Mouse (Mus musculus): ENCODE data around the gene Zc3hav1. TPM values are rescaled to one million over a fixed set of nuclear protein-coding genes. Genes with fewer than 3 reads are reported as not detected.
A peak's percentile ranks its signal among the peaks of the same experiment; 100 is the strongest.
"Not testable (repeated sequence)": the region's sequence is repeated elsewhere in the genome, so short reads cannot be mapped to it uniquely, and the experiment has no call there.

Zc3hav1 gene
- 2.1 and 2.4 TPM in 2 replicates for polyA plus RNA-seq (2016; fragmentation: Nextera tagmentation; extraction: Ambion mirVana)

GRCm38 (mm10) chr6:38353811-38354722, at the start of gene Zc3hav1:
TSS of gene Zc3hav1 (minus strand) at chr6:38354603.
- H3K27ac ChIP-seq (replicated peaks): peak within 1 kb of the TSS; percentile 73
- WGBS: under 1% methylated on average over 87 of the region's 87 CpGs
- H3K4me3 ChIP-seq: peak within 1 kb of the TSS; percentile 59
- no peaks in the 10 kb centered on the region for H3K36me3 ChIP-seq
- H3K27me3 ChIP-seq (ENCODE audit: low read depth, poor library complexity, severe bottlenecking): peaks cover 94% of the 10 kb centered on the region
- DNase-seq (ENCODE audit: low spot score): peak; percentile 67
- H3K4me1 ChIP-seq: peaks cover 23% of the 10 kb centered on the region
- H3K9me3 ChIP-seq (replicated peaks): no peaks in the 10 kb centered on the region

- peak; percentile 32 for DNase-seq (ENCODE audit: low spot score)
- H3K27ac ChIP-seq (replicated peaks): no peak overlapping the region
- no peak overlapping the region for H3K4me3 ChIP-seq
- H3K27me3 ChIP-seq (ENCODE audit: low read depth, poor library complexity, severe bottlenecking): no peaks in the 10 kb centered on the region
- peaks cover 58% of the 10 kb centered on the region for H3K36me3 ChIP-seq
- H3K9me3 ChIP-seq (replicated peaks): no peaks in the 10 kb centered on the region
- no peaks in the 10 kb centered on the region for H3K4me1 ChIP-seq
- 81% methylated on average over 3 of the region's 3 CpGs for WGBS
These were observed 35.3 kb upstream of the Zc3hav1 start for GRCm38 (mm10) chr6:38389671-38390070.

- H3K4me3 ChIP-seq: peak within 1 kb of the TSS; percentile 58
- H3K27ac ChIP-seq (replicated peaks): peak within 1 kb of the TSS; percentile 89
- no peaks in the 10 kb centered on the region for H3K9me3 ChIP-seq (replicated peaks)
- H3K27me3 ChIP-seq (ENCODE audit: low read depth, poor library complexity, severe bottlenecking): no peaks in the 10 kb centered on the region
- peak; percentile 90 for DNase-seq (ENCODE audit: low spot score)
- H3K36me3 ChIP-seq: peaks cover 9% of the 10 kb centered on the region; the same call in 1 of the 2 replicates
- peaks cover 12% of the 10 kb centered on the region for H3K4me1 ChIP-seq
- WGBS: under 1% methylated on average over 26 of the region's 26 CpGs
These were observed 26.8 kb upstream of the Zc3hav1 start, which contains the start of gene Ttc26 for GRCm38 (mm10) chr6:38381129-38381771. TSS of gene Ttc26 (plus strand) at chr6:38381469.

GRCm38 (mm10) chr6:38380764-38381128, 26.3 kb upstream of the Zc3hav1 start:
- no peaks in the 10 kb centered on the region for H3K9me3 ChIP-seq (replicated peaks)
- no peak for DNase-seq (ENCODE audit: low spot score)
- no peaks in the 10 kb centered on the region for H3K27me3 ChIP-seq (ENCODE audit: low read depth, poor library complexity, severe bottlenecking)
- H3K27ac ChIP-seq (replicated peaks): peak overlapping the region; percentile 89
- H3K4me1 ChIP-seq: peaks cover 12% of the 10 kb centered on the region
- H3K4me3 ChIP-seq: peak overlapping the region; percentile 58
- H3K36me3 ChIP-seq: peaks cover 4% of the 10 kb centered on the region; the same call in 1 of the 2 replicates
- 2% methylated on average over 4 of the region's 4 CpGs for WGBS

- no peak for DNase-seq (ENCODE audit: low spot score)
- H3K9me3 ChIP-seq (replicated peaks): peaks cover 7% of the 10 kb centered on the region
- H3K27ac ChIP-seq (replicated peaks): no peak overlapping the region
- no peak overlapping the region for H3K4me3 ChIP-seq
- H3K27me3 ChIP-seq (ENCODE audit: low read depth, poor library complexity, severe bottlenecking): no peaks in the 10 kb centered on the region
- 73% methylated on average over 1 of the region's 1 CpGs for WGBS
- no peaks in the 10 kb centered on the region for H3K36me3 ChIP-seq
- H3K4me1 ChIP-seq: no peaks in the 10 kb centered on the region
These were observed 19.9 kb upstream of the Zc3hav1 start for GRCm38 (mm10) chr6:38374271-38374670.

- no peak overlapping the region for H3K27ac ChIP-seq (replicated peaks)
- H3K27me3 ChIP-seq (ENCODE audit: low read depth, poor library complexity, severe bottlenecking): no peaks in the 10 kb centered on the region
- H3K9me3 ChIP-seq (replicated peaks): peaks cover 7% of the 10 kb centered on the region
- 81% methylated on average over 3 of the region's 3 CpGs for WGBS
- H3K4me1 ChIP-seq: no peaks in the 10 kb centered on the region
- DNase-seq (ENCODE audit: low spot score): no peak
- H3K36me3 ChIP-seq: no peaks in the 10 kb centered on the region
- no peak overlapping the region for H3K4me3 ChIP-seq
These were observed 15.5 kb upstream of the Zc3hav1 start for GRCm38 (mm10) chr6:38369945-38370344.

- H3K4me1 ChIP-seq: peaks cover 7% of the 10 kb centered on the region
- no peaks in the 10 kb centered on the region for H3K9me3 ChIP-seq (replicated peaks)
- no peak overlapping the region for H3K4me3 ChIP-seq
- H3K36me3 ChIP-seq: no peaks in the 10 kb centered on the region
- peak overlapping the region; percentile 67; the same call in 1 of the 2 replicates for H3K27ac ChIP-seq (replicated peaks)
- no peak for DNase-seq (ENCODE audit: low spot score)
- no peaks in the 10 kb centered on the region for H3K27me3 ChIP-seq (ENCODE audit: low read depth, poor library complexity, severe bottlenecking)
These were observed 9.7 kb upstream of the Zc3hav1 start for GRCm38 (mm10) chr6:38364121-38364520.

GRCm38 (mm10) chr6:38363370-38363769, 9.0 kb upstream of the Zc3hav1 start:
- 64% methylated on average over 4 of the region's 4 CpGs for WGBS
- peak overlapping the region; percentile 67; the same call in 1 of the 2 replicates for H3K27ac ChIP-seq (replicated peaks)
- H3K36me3 ChIP-seq: no peaks in the 10 kb centered on the region
- DNase-seq (ENCODE audit: low spot score): no peak
- no peaks in the 10 kb centered on the region for H3K9me3 ChIP-seq (replicated peaks)
- peaks cover 7% of the 10 kb centered on the region for H3K4me1 ChIP-seq
- no peak overlapping the region for H3K4me3 ChIP-seq
- H3K27me3 ChIP-seq (ENCODE audit: low read depth, poor library complexity, severe bottlenecking): peaks cover under 1% of the 10 kb centered on the region; the same call in 1 of the 2 replicates

GRCm38 (mm10) chr6:38361937-38362336, 7.5 kb upstream of the Zc3hav1 start:
- peaks cover 7% of the 10 kb centered on the region for H3K4me1 ChIP-seq
- 82% methylated on average over 1 of the region's 1 CpGs for WGBS
- no peak overlapping the region for H3K4me3 ChIP-seq
- peaks cover 15% of the 10 kb centered on the region for H3K27me3 ChIP-seq (ENCODE audit: low read depth, poor library complexity, severe bottlenecking)
- H3K27ac ChIP-seq (replicated peaks): no peak overlapping the region
- no peak for DNase-seq (ENCODE audit: low spot score)
- no peaks in the 10 kb centered on the region for H3K36me3 ChIP-seq
- no peaks in the 10 kb centered on the region for H3K9me3 ChIP-seq (replicated peaks)

- Histone ChIP-seq H3K36me3 (no peaks in the 10 kb centered on the region), H3K27ac (replicated peaks) (no peak overlapping the region), H3K27me3 (ENCODE audit: low read depth, poor library complexity, severe bottlenecking) (peaks cover 24% of the 10 kb centered on the region), H3K4me3 (no peak overlapping the region), H3K9me3 (replicated peaks) (no peaks in the 10 kb centered on the region), H3K4me1 (peaks cover 7% of the 10 kb centered on the region)
- 89% methylated on average over 4 of the region's 4 CpGs for WGBS
- no peak for DNase-seq (ENCODE audit: low spot score)
These were observed 6.7 kb upstream of the Zc3hav1 start for GRCm38 (mm10) chr6:38361065-38361464.

- DNase-seq (ENCODE audit: low spot score): no peak
- H3K36me3 ChIP-seq: no peaks in the 10 kb centered on the region
- H3K4me1 ChIP-seq: peaks cover 15% of the 10 kb centered on the region
- H3K27me3 ChIP-seq (ENCODE audit: low read depth, poor library complexity, severe bottlenecking): peaks cover 35% of the 10 kb centered on the region
- no peak overlapping the region for H3K27ac ChIP-seq (replicated peaks)
- WGBS: 91% methylated on average over 12 of the region's 12 CpGs
- H3K9me3 ChIP-seq (replicated peaks): no peaks in the 10 kb centered on the region
- no peak overlapping the region for H3K4me3 ChIP-seq
These were observed 5.5 kb upstream of the Zc3hav1 start for GRCm38 (mm10) chr6:38359736-38360499.

- H3K4me3 ChIP-seq; H3K9me3 ChIP-seq (replicated peaks); H3K36me3 ChIP-seq; H3K27ac ChIP-seq (replicated peaks); DNase-seq (ENCODE audit: low spot score): not testable (repeated sequence)
- Histone ChIP-seq H3K27me3 (ENCODE audit: low read depth, poor library complexity, severe bottlenecking) (peaks cover 43% of the 10 kb centered on the region), H3K4me1 (peaks cover 21% of the 10 kb centered on the region)
- WGBS: 91% methylated on average over 11 of the region's 11 CpGs
These were observed 4.8 kb upstream of the Zc3hav1 start for GRCm38 (mm10) chr6:38359044-38359735.
